Mouse (Mus musculus) frontal cortex, adult 2 months (tissue): ENCODE measurements at regions not wholly inside any gene's neighbourhood (a gene's known extent, or its start where the extent isn't known, plus 50 kb on each side); places are given as distances from the start of the nearest gene placed in this dataset.

Source experiments
- DNase-seq, 2 experiments: peaks; one replicate each; pipeline ENCODE4 v3.0.0; 2022; ENCODE audit warnings: low spot score in 1 of 2; ENCODE audit errors: extremely low spot score in 1 of 2

DNA sequence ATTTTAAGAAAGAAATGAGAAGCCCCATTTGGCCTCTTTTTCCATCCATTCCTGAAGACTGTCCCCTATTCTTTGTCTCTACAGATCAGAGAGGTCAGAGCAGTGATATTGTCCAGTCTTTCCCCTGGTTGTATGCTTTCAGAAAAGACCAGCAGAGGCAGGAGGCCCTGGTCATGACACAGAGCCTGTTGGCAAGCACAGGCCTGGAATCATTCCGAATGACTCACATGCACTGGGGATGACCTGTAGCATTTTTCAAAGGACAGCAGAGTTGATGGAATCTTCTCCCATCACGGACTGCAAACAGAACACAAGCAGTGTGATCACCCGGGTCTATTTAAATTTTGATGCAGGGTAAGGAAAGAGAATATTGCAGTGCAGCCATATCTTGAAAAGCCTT is 50.2 kb upstream of the Nxt1 start:
- no peak for DNase-seq

DNA sequence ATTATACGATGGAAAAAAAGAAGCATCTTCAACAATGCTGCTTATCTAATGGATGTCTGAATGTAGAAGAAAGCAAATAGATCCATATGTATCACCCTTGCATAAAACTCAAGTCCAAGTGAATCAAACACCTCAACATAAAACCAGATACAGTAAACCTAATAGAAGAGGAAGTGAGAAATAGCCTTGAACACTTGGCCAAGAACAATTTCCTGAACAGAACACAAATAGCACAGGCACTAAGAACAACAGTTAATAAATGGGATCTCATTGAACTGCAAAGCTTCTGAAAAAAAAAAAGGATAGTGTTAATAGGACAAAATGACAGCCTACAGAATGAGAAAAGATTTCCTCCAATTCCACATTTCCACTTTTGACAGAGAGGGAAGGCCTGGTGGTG is 60.5 kb upstream of the Nxt1 start:
- DNase-seq: no peak

DNA sequence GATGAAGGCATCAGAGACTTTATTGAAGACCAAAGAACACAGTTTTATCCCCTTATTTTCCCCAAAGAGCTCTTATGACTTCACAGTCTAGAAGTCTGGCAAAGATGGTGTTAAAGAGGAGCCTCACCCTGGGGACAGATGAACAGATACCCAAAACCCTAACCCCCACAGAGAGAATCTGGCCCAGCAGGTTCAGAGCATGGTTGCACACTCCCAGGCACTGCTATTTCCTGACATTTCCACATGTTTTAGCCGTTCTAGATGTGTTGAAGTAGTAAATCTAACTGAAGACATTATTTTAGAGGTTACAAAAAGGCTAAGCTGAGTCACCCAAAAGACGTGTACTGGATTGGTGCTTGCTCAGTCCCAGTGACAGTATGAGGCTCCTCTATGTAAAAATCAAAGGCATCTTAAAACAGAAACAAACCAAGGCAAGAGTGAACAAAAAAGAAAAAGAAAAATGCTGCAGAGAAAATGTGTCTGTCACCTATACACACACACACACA is 66.9 kb upstream of the Nxt1 start:
- no peak for DNase-seq

DNA sequence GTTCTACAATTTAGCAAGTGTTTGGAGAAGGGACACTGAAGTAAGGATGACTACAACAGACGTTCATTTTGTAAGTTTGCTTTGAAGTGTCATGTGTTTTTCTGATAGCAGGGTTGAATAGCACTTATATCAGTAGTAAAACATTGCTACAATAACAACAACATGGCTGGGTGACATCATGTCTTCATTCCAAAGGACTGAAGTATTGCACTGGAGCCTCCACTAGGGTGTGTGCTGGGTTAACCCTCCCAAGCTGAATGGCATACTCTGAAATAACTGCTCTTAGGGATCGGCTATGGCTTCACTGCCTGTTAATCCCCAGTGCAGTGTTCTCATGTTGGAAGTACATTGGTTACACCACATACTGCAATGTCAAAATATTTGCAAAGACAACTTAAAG is 68.5 kb upstream of the Nxt1 start:
- DNase-seq: no peak

DNA sequence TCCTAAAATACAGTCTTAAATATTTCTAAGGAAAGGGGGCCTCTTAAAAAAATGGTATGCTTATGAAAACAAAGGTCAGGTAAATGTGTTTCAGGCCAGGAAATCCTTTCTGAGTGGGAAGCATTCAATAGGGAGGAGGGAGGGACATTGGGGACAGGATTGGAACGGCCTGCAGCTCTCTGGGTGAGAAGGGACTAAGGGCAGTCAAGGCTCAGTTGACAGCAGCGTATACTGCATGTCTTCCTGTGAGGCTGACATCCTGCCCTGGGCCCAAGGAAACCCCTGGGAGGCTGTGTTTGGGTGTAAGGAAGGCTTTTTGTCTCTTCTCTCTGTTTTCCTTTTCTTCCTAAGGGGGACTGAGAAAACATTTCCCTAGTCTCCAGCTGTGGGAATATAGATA is 69.1 kb upstream of the Nxt1 start:
- no peak for DNase-seq

DNA sequence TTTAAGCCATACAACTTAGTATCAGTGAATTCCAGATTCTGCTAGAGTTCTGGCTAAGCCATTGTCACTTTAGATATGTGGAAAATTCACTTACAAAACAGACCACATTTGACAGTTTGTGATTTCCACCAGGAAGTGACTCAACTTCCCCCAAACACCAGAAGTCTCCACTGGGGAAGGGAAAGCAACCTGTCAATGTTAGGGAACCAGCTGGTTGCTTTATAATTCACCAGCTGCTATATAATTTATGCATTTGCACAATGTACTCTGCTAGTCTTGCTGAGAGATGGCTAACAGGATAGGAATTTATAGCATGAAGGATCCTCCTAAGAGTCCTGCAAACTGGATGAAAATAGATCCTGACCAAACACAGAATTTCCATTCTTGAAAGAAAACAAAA is 72.9 kb upstream of the Nxt1 start:
- peak; percentile 46 to 70 for DNase-seq

DNA sequence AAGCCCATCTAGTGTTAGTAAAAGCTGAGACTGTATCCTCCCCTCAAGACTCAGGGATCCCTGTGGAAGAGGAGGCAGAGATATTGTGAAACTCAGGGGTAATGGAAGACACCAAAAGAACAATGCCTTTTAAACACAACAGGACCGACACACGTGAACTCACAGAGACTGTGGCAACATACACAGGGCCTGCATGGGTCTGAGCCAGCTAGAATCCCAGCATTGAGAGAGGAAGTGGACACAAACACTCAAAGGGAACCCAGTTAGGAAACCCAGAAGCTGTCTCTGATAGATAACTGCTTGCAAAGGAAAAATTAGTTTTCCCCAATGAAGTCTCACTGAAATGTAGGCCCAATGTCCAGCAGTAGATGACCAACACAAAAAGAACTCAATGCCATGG is 75.4 kb upstream of the Nxt1 start:
- no peak for DNase-seq

DNA sequence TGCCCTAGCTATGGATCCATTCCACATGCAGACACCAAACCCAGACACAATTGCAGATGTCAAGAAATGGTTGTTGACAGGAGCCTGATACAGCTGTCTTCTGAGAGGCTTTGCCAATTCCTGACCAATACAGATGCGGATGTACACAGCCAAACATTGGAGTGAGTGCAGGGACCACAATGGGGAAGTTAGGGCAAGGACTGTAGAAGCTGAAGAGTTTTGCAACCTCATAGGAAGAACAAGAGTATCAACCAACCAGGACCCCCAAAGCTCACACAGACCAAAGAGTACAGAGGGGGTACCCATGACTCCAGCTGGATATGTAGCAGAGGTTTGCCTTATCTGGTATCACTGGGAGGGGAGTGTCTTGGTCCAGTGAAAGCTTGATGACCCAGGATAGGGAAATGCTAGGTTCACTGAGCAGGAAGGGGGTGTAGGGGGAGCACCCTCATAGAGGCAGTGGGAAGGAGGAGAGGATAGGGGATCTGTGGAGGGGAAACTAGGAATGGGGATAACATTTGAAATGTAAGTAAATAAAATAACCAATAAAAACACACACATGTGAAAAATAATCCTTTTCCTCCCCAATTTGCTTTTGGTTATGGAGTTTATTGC is 86.6 kb upstream of the Nxt1 start:
- no peak for DNase-seq

DNA sequence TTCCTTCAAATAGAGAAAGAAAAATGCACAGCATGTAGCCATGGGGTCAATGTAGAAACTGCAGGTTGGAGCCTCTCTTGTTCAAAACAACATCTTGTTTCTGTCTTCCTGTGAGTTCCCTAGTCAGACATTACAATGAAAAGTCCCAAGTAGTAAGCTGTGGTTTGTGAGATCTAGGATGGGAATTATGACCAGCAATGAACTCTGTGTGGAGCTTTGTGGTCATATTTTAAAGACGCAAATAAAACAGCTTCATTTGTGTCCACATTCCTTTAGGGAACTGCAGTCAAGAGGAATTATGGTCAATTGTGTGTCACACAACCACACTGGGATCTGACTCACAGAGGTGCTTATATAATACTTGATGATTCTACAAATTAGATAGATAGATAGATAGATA is 90.2 kb upstream of the Nxt1 start:
- no peak for DNase-seq

DNA sequence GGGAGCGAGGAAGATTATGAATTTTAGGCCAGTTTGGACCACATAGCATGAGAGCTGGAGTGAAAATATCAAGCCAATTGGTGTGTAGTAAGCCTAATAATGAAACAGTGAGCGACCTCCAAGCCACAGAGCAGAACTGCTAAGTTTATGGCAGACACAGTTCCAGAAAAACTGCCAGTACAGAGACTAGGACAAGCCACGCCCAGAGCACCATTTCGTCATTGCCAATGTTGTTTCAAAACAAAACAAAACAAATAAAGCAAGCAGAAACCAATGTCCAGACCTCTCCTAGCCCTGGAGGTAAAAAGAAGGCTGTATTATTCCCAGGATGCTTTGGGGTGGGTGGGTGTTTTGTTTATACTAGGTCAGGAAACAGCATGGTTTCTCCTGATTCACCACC is 90.7 kb upstream of the Nxt1 start:
- no peak for DNase-seq

DNA sequence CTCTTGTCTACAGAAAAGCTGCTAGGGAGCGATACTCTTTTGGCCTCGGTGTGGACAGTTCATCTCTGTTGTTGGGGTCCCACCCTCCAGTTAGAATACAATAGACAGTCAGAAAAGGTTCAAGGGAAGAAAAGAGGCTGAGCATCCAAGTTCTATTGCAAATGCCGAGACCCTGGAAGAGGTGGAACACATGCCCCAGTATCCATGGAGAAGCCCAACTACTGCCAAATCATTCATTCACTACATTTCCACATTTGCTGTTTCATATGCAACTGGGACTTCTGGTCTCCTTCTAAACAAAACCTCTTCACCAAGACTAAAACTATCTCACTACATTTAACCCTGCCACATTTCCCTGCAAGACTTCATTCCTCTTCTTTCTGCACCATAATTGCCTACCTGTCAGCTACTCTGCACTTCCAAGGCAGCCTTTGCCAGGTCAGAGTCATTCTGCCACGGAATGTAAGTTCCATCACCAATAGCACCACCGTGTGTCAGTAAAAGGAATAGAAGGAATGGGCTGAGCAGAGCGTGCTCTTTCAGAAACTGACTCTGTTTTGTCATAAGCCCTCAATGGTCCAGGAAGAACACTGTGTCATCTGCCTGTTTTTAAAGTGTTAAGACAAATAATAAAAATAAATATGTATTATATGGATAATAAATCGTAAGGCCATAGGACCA is 92.0 kb upstream of the Nxt1 start:
- peak in 1 of 2 experiments; percentile 67 for DNase-seq

DNA sequence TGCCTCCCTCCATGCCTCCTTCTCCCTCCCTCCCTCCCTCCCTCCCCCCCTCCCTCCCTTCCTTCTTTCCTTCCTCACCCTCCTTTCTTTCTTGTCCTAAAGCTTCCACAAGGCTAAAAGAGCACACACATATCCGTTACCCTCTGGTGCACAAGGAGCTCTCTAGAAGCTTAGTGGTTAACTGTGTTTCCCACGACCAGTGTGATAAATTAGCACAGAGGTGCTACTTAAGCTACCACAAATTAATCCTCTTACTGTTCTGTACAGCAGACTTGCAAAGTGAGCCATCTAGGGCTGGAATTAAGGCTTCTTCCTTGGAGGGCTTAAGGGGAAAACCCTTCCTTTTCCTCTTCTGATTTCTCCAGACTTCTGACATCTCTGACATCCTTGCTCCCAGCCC is 92.8 kb upstream of the Nxt1 start:
- no peak for DNase-seq

DNA sequence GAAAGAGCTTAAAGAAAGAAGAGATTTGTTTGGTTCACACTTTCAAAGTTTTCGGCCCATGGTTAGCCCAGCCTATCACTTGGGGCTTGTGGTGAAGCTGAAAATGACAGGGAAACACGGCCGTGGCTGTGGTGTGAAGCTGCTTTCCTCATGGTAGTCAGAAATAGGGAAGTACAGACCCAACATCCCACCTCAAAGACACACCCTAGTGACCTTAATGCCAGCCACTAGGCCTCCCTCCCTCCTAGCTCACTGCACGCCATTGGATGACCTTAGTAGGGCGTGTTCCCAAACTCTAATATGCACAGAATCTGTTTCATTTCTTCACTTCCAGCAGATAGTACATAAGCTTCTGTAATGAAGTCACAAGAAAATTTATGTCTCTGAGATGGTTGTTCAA is 93.4 kb upstream of the Nxt1 start:
- DNase-seq: no peak

DNA sequence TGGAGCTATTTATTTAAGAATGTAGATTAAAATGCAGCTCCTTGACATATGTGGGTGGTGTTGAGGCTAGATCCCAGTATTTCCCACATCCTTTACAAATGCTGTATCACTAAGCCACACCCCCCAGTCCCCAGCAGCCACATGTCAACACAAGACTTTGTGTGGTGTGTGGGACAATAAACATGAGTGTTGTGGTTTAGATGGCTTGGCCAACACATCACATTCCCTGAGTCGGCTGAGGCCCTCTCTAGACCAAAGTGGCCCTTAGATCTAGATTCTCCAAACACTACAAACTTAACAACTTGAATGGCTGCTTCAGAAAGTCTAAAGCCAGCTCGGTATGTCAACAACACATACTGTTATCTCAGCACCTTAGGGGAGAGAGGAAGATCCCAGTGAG is 94.2 kb upstream of the Nxt1 start:
- DNase-seq: no peak

DNA sequence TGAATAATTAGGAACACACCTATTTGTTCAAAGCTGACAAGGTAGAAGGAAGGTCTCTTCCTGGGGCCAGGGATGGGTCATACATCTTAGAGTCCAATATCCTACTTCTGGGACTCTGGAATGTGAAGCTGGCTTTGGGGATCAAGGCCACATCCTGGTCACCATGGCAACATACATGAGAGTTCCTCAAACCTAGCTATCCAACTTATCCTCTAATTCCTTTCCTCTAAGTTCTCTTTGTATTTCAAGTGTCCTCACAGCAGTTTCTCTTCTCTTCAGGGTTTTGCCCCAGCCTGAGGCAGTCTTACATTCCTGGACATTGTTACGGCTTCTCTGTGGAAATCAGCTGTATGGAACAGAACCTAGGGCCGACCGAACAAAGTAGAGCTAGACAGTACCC is 97.0 kb upstream of the Nxt1 start:
- no peak for DNase-seq

DNA sequence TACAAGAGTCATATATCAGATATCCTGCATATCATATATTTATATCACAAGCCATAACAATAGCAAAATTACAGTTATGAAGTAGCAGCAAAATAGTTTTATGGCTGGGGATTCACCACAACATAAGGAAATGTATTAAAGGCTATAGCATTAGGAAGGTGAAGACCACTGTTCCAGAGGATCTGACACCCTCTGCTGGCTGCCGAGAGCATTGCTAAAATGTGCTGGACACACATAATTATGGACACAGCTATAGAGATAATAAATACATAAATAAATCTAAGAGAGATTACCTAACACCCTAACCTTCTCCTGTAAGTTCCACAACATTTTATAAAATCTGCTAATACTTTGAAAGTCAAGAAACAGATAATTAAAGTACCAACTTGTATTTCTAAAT is 100.2 kb upstream of the Nxt1 start:
- DNase-seq: peak in 1 of 2 experiments; percentile 79

DNA sequence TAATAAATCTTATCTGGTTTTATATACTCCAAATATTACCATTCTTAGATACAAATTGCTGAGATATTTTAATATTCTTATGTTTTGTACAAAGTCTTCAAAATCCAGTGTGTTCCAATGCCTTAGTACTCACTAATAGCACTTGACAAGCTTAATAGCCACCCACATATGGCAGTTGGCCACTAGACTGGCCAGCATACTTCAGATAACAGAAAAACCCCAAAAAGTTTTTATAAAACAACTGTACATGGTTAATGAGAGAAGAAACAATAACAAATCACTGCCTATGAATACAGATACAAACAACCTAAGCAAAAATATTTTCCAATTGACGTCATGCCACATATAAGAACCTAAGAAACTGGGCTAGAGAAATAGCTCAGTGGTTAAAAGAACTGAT is 100.8 kb upstream of the Nxt1 start:
- DNase-seq: no peak

DNA sequence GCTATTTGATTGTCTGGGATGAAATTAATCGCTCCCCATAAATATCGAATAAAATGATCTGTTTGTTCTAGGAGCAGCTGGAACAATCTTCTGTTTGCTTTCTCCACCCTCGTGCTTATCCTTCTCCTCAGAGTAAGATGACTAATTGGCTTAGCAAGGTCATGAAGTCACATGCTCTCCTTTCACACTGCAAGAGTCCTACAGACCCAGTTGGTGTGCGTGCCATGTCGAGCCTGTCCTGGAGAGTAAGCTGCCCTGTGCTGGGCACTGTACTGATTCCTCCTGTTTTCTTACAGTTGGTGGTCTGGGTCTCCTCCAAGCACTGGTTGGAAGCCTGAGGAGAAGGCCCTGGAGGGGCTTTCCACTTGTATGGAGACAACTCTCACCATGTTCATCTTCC is 101.4 kb upstream of the Nxt1 start:
- no peak for DNase-seq

DNA sequence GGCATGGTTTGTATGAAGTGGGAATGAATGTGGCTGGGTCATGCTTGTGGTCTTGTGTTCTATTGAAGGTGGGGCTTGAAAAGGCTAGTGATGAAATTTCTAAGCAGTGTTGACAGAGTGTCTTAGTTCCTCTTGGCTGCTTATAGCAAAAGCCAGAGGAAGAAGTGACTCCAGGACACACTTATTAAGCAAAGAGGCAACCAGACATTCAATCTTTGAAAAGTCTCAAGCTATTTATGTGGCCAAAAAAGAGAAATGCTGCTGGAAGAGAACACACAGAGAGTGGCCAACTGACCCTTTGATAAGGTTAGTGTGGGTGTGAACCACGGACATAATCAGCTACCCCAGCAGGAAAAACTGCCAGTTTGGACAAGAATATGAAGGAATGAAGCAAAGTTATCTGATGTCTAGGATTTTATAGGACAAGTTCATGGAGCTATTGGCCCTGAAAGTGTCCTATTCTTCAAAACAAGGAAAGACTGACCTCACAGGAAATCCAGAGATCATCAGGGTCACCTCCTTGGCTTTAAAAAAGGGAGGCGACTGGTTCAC is 104.4 kb upstream of the Nxt1 start:
- no peak for DNase-seq

DNA sequence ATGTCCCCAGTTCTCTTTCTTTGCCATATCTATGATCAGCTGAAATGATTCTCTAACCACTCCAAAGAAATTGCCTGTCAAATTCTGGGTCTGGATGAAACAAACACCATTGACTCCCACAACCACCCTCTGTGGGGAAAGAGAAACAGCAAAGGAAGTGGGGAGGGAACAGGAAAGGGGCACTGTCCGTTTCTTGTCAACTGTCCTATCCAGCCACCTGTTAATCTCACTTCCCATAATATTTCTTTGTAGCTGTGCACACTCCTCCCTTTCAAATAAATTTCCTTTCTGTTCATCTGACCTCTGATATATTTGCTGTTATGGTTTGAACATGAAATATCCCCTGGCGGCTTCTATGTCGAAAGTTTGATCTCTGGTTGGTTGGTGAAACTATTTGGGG is 109.0 kb upstream of the Nxt1 start:
- DNase-seq: no peak

DNA sequence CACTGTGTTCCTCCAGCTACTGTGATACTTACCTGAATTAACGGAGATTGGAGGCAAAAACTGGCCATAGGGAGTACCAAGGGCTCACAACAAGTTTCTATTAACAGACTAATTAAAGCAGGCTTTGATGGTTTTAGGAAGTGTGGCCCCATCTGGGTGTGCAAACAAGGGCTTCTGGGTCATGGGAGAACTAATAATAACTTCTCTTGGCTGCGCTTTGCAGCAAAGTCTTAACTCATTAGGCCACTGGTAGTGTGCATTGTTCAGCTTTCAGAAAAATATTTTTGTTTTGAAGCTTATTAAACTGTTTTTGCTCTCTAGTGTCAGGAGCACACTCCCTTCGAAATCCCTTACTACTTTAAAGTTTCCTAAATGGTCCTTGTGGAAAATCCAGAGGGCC is 110.4 kb upstream of the Nxt1 start:
- no peak for DNase-seq

DNA sequence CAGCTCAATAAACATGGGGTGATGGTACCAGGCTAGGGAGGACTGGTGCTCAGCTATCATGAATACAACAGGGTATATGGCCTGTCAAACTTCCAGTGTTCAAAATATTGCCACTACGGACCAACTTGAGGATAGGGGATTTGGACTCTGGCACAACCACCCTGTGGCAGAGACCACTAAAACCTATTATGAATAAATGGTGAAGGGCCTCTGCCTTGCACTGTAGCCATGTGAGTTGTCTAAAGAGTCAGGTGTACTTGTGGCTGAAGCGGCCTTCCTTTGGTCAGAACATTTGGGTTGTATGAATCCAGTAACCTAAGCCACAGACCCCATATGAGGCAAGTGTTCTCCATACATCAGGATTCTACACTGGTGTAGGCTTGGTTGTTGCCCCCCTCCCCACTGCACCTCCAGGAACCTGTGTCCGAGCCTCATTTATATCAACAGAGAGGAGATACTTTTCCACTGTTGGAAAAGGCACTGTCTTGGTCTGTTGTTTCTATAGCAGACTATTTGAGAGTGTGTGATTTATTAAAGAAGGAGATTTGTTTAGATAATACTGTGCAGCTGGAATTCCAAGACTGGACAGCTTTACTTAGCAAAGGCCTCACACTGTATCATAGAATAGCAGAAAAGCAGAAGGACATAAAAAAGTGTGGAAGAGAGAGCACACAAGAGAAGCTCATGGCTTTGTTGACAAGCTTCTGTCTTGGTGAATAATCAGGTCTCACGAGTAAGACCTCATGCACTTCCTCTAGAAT is 112.2 kb upstream of the Nxt1 start:
- no peak for DNase-seq
